Mouse (Mus musculus) E14TG2a.4 (cell line): ENCODE data around the gene Tcerg1l.

ENCODE experiments used
- CTCF ChIP-seq: conservative IDR thresholded peaks from 2 replicates; pipeline ENCODE4 v1.5.1; 2014; ENCODE audit warnings: low read length
- NANOG ChIP-seq: IDR thresholded peaks from 2 replicates; pipeline ENCODE4 v1.6.1; 2014; ENCODE audit warnings: borderline replicate concordance, low read length, mixed read lengths

- TF ChIP-seq CTCF, result no peak
- TF ChIP-seq NANOG, result no peak
Observed at GRCm38 (mm10) chr7:138222951-138223350, 174.6 kb downstream of the Tcerg1l start.
